Mouse (Mus musculus): ENCODE data around the gene Pigm.

Gene Pigm

DNA sequence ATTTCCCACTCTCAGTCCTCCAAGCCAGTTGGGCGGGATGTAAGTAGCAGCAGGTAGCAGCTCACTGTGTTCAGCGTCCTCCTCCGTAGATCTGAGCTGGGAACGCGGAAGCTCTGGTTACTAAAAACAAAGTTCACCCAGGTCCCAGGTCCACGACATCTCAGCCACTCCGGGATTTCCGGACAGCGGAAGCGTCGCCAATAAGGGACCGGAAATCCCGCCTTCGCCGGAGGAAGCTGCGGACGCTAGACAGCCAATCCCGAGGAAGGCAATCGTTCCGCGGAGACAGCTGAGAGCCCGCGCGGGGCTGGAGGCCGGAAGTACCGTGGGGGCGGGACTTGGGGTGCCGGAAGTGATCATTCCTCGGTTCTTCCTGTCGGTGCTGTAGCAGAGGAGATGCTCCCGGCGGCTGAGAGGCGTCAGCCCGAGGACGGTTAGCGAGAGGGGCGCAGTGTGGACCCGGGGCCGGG is at the start of gene Pigm:
Pigm (plus strand) TSS at position 349 of the 470 bp plus-strand sequence.
- DNase-seq (ENCODE audit: low read depth, low spot score) = peak; percentile 94

DNA sequence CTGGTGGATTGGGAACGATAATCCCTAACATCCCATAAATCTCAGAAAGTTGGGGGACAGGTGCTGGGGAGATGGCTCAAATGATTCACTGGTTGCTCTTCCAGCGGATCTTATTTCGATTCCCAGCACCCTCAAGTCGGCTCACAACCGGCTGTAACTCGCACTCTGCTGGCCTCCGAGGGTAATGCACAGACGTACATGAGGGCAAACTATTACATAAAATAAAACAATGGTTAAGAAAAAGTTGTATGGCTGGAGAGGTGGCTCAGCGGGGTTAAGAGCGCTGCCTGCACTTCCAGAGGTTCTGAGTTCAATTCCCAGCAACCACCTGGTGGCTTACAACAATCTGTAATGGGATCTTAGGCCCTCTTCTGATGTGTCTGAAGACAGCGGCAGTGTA is 49.7 kb upstream of the Pigm start:
- DNase-seq (ENCODE audit: low read depth, low spot score) = no peak

DNA sequence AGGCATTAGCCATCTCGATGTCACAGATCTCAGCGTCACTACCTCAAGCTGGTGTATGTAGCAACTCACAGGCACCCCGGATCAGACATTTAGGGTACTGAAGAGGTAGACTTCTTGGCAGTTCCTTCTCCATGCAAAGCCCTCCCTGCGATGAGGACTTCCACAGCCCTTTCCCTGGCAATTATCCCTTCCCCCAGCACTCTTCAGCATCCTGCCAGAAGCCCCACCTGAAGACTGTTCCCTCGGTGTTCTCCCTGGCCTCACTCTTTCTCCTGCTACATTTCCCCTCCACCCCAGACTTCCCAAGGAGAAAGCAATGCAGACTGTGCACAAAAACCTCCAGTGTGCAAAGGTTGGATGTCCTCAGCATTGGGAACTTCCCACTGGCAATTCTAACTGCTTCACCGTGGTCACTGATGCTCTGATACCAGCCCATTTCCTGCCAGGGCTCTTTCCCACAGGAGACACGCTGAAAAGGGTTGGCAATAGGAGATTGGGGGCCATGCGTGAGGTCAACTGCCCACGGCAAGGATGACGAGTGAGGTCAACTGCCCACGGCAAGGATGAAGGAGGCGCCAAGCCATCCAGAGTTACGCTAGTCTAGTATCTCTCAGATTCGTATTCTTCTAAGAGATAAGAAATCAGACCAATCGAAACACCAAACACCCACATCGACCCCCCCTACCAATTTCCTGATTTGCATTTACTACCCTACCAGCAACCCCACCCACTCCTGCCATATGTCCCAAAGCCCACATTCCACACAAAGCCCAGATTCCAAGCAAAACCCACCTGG is 48.9 kb upstream of the Pigm start:
- DNase-seq (ENCODE audit: low read depth, low spot score) = no peak

DNA sequence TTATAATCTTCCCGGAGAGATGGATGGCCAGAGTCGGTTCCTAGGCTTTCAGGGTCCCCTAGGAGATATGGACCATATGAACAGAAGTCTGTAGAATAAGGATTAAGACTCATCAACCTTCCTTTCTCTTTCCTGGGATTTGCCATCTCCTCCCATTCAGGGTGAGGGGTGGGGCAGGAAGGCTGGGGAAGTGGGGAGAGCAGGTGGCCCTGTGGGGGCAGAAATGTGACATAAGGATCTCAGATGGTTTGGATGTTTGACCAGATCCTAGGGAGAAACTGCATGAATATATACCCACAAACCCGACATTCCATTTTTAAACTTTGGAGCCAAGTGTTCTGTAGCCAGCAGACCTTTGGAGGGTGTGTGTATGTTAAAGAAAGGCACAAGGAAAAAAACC is 48.3 kb upstream of the Pigm start:
- no peak for DNase-seq (ENCODE audit: low read depth, low spot score)

DNA sequence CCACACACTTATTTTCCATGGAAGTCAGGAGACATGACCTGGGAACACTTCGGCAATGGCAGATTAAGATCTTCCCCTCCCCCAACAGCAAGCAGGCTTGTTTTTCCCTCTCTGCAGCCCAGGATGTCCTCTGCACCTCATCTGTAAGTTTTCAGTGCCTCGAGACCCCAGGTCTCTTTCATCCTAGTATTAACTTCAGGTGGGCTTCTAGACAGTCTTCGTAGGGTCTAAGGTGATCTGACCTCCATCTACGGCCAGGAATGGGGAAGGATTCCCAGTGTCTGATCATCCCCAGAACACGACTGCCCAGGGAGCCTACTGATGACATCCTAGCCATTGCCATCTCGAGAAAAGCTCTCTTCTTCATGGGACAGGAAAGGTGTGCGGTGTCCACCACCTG is 47.9 kb upstream of the Pigm start:
- DNase-seq (ENCODE audit: low read depth, low spot score) = no peak

DNA sequence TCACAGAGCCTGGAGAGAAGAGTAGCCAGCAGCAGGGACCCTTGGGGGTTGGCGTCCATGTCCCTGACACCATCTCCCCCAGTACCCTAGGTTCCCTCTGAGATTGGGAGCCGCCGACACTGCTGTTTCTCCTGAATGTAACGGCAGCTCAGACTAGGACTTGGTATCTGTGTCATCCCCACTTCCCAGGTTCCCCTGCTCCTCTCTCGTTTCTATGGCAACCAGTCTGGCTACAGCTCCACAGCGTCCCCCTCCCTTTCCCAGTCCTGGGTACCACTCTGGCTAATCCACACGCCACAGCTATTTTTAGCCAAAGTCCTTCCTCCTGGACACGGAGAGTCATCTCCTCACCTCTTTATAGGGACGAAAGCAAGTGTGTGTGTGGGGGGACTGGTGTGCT is 47.2 kb upstream of the Pigm start, which contains the start of gene Kcnj9:
Kcnj9 (minus strand) TSS at position 188 of the 400 bp plus-strand sequence.
- DNase-seq (ENCODE audit: low read depth, low spot score) = no peak

DNA sequence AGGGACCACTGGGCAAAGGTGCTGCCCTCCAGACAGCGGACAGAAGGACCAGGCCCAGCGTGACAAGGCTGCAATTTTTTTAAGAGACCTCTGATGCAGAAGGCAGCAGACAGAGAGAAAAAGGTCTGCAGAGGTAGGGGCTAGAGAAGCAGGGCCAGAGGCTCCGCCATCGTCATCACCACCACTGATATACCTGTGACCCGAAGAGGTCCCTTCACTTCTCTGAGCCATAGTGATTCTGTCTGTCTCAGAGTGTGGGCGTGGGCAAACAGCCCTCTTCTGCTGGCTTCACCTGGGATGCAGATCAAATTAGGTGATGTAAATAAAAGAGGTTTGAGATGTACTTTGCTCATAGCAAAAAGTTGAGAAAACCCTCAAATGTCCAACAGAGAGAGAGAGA is 46.7 kb upstream of the Pigm start:
- DNase-seq (ENCODE audit: low read depth, low spot score) = no peak

DNA sequence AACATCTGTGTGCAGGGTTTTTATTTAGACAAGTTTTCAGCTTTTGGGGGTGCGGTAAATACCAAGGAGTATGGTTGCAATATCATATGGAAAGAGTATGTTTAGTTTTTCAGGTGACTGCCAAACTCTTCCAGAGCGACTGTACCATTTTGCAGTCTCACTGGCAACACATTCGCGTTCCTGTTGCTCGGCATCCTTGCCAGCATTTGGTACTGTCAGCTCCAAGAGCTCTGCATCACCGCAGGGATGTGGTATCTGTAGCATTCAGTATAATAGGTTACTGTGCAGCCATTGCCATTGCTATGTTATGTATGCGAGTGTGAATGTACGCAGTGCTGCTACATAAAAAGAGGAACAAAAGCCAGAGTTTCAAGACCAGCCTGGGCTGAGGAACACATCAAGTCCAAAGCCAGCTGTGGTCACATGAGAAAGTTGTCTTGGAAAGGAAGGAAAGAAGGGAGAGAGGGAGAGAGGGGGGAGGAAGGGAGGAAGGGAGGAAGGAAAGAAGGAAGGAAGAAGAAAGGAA is 44.9 kb upstream of the Pigm start:
- DNase-seq (ENCODE audit: low read depth, low spot score) = no peak

DNA sequence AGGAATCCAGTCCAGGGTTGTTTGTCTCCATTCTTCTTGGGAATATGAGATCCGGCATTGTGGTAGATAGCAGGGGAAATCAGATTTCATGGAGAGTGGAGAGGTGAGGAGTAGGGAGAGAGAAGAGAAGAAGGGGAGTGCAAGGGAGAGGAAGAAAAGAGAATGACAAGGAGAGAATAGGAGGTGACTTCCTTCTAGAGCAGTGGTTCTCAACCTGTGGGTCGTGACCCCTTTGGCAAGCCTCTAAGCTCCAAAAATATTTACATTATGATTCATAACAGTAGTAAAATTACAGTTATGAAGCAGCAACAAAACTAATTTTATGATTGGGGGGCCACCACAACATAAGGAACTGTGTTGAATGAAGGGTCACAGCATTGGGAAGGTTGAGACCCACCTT is 43.4 kb upstream of the Pigm start:
- DNase-seq (ENCODE audit: low read depth, low spot score) = no peak

DNA sequence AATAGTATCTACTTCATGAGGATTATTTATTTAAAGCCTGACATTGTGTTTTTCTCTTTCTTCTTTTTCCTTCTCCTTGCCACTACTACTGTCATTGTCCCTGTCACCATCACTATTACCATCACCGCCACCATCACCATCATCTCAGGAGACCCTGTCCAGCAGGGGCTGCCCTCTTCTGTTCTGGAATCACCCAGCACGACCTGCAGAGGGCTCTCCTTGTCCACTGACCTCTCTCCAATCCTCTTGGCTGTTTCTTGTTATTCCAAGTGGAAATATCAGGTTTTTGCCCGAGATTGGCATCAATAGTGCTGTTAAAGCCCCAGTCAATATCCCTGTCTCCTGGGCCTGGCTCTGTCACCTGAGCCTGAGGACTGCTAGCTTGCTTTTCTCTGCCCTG is 42.8 kb upstream of the Pigm start:
- no peak for DNase-seq (ENCODE audit: low read depth, low spot score)

DNA sequence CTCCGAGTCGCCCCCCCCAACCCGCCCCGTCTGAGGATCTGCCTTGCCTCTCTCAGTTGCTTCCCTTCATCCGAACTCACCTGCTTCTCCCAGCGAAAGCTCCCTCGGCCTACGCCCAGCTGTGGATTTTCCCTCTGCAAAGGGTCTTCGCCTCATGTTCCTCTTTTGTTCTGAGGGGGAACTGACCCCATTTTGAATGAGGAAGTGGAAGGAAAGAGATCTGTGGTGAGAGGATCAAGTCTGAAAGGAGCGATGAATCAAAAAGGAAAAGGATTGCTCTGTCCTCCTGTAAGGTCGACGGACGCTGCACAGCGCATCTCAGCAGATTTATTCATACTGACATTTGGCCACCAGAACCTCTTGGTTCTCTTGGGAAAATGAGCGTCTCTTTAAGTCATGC is 40.5 kb upstream of the Pigm start:
- DNase-seq (ENCODE audit: low read depth, low spot score) = no peak

DNA sequence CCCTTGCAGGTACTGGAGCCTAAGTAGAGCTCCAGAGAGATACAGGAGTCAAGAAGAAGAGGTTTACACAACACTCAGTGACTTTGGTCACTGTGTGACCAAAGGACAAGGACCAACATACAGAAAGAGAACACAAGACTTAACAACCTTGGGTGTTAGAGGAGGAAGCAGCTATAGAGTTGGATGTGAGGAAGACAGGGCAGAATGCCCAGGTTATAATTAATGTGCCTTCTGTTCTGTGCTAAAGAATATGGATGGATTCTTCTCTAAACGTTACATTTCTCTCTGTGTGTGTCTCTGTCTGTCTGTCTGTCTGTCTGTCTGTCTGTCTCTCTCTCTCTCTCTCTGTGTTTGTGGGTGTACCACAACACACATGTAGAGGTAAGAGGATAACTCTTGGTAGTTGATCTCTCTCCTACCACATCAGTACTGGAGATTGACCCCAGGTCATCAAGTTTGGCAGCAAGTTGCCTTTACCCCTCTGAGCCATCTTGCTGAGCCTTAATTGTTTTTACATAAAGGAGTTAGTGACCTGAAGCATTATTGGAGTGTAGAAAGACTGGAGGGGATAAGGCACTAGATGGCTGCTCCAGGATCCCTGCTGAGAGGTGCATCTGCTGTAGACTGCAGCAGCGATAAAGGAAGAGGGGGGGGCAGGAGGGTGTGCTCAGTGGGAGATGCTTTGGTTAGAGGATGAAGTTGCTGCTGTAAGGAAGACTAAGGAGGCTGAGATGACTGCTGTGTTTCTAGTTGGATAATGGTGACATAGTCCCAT is 38.7 kb upstream of the Pigm start:
- DNase-seq (ENCODE audit: low read depth, low spot score) = no peak

DNA sequence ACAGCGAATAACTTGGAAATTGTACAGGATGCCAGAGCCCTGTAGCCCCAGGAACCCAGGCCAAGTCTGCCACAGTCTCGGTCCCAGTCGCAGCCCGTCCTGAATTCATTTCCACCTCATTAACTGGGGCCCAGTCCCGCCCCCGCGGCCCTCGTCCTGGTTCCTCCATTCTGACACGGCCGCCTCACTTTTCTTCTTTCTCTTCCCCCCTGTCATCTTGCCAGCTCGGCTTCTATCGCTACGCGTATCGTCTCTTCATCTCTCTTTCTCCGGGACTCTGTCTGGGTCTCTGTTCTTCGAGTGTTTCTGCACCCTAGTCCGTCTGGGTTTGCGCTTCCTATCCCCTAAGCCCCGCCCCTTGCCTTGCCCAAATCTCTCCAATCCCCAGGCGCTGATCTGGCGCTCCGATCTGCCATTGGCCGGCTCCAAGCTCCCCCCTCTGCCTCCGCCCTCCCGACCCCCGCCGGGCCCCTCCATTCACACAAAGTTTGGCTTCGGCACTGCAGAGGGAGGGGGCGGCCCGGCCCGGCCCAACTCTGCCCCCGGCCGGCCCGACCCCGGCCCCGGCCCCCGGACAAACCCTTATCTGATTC is 35.5 kb upstream of the Pigm start, which contains the start of gene Kcnj10:
Kcnj10 (plus strand) TSS at position 482 of the 593 bp plus-strand sequence.
- DNase-seq (ENCODE audit: low read depth, low spot score) = peak; percentile 55

DNA sequence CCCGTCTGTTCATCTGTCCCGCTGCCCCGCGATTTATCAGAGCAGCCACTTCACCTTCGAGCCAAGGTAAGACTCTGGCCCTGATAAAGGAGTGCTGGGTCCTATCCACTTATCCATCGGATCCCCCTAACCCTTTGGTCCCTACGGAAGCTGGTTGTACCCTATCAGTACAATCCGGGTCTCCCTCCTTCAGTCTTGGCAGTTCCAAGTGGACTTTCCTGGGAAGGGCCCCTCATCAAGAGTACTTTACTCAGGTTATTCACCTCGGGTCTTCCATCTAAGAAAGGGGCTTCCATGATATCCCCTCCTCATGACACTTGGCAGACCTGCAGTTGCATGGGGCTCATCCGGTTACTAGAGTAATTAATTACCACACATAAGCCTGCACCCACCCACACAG is 35.0 kb upstream of the Pigm start:
- DNase-seq (ENCODE audit: low read depth, low spot score) = no peak

DNA sequence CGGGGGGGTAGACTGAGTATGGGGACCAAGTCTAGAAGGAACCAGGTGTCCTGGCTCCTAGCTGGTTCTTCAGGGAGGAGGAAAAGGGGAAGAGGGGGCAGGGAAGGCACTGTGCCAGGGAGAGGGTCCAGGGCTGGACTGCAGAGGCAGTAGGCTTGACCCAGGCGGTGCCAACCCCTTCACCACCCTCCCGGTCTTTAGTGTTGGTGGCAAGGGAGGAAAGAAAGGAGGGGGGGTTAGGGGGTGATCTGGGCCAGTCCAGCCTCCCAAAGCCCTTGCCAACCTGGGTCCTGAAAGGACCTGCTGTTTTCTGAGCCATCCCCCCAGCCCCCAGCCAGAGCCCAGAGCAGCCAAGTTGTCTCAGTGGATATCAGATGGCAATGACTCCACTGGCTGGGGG is 33.6 kb upstream of the Pigm start:
- DNase-seq (ENCODE audit: low read depth, low spot score) = no peak

DNA sequence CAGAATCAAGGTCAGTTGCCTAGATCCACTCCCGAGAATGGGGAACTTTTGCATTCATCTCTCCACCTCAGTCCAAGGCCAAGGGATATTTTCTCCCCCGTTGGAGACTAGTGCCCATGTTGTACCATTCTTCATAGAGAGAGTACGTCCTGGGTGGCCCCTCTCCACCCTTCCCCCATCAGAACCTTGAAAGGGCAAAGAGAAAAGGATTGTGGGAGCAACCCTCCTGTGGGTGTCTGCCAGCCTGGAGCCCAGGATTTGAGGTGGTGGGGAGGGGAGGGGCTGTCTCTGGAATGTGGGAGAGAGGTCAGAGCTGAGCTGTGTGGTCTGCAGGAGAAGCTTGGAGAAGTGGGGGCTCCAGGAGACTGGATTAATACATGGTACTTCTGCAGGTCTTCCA is 32.4 kb upstream of the Pigm start:
- DNase-seq (ENCODE audit: low read depth, low spot score) = no peak

DNA sequence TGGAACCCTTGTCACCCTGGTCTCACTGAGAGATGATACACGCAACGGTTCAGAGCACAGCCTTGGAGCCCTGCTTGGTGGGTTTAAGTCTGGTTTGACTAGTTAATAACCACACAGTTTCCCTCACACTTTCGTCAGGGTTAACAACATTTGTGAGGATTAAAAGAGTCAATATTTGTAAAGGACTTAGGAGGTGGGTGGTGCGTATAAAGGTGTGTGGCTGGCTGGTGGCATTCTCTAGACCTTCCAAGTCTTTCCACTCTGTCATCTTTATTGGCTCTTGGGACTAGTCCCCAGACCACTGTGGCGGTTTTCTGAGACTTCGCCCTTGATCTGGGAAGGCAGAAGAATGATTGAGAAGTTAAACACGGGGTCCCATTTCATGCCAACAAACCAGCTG is 31.5 kb upstream of the Pigm start:
- no peak for DNase-seq (ENCODE audit: low read depth, low spot score)

DNA sequence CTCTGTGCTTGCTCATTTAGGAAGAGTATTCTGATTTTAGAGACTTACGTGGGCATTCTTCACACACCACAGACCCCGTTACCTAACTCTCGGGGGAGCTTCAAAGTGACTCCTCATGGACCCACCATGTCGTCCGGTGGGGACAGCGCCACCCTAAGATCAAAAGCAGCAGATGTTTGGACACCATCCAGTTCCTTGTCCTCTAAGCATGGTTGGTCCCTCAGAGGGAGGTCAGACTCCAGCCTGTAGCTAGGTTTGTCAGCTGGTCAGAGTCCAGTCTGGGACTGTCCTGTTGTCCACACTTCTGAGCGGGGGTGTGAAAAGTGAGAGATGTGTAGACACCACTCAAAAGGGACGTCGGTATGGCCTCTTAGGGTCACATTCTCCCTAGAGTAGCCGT is 29.6 kb upstream of the Pigm start:
- DNase-seq (ENCODE audit: low read depth, low spot score) = no peak

DNA sequence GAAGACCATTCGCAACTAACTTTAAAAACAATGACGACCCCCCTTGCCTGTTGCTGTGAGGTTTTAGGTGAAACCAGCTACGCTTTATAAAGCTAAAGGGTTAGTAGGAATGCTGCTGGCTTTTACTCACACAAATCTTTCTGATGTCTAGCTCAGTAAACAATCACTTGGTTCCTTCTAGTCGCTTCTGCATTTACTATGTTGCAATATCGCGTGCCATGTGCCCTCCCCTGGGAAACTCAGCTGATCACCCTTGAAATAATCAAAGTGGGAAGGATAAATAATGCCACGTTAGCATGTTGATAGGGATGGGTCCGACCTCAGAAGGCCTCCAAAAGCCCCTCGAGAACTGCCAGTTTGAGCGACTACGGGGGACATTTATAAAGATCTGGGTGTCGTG is 29.0 kb upstream of the Pigm start:
- DNase-seq (ENCODE audit: low read depth, low spot score) = no peak

DNA sequence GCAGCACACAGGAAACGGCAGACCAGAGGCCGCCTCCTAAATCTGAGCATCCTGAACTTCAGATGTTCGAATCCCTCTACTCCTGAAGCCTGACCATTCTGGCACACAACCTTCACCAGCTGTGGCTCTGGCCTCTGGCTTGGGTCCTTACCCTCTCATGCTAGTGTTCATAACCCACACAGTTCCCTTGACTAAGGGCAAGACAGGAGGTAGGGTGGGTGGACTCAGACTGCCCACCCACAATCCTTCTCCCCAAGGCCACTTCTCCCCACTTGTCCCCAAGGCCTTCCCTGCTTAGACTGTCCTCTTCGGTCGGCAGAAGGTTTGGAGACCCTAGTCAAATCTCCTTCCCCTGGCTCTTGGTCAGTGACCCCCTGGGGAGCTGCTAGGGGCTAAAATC is 26.8 kb upstream of the Pigm start:
- DNase-seq (ENCODE audit: low read depth, low spot score) = no peak

DNA sequence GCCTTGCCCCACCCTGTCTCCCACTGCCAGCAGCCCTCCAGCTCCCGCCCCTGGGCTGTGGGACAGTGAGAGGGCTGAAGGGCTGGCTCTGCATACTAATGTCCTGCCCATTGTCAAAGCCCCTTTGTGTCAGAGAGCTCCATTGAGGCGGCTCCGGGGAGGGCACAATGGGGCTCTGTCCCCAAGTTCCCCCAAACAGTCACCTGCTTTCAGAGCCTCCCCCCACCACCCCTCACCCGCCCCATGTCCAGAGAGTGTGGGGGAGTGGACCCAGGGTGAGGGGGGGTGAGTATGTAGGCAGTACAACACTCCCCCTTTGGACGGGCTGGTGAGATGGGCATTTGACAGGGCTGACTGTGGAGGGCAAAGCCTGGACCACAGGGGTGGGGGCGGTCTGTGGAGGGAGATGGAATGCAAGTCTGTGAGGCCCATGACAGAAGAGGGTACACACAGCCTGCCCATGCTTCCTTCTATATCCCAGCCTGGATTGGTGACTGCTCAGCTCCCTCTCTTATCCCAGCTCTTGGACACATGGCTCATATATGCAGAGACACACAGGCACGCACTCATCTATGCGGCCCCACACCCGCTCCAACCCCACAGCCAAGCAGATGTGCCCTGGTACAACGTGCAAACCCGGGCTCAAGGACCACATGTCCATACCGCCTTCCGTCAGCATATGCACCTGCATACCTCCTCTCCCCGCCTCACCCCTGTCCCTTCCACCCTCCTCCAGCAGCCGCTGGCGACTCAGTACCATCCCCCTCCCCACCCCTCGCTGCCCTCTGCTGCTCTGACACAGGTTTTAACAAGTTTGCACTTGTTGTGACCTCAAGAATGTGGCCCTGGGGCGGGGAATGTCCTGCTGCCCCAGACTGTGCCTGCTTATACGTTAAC is 26.2 kb upstream of the Pigm start:
- peak; percentile 35 for DNase-seq (ENCODE audit: low read depth, low spot score)

Data from embryo, embryonic 11.5 days (tissue).